Mouse (Mus musculus) intestine, embryonic 14.5 days (tissue): ENCODE results near the gene Klk1. TPM values are rescaled to one million over a fixed set of nuclear protein-coding genes. Genes with fewer than 3 reads are reported as not detected.

Experiments
- ATAC-seq: fragments of 200-750 bp; cut with Nextera tagmentation; replicated peaks from 2 replicates; pipeline ENCODE4 v1.8.0; 2017; ENCODE audit warnings: low read depth, moderate number of reproducible peaks, moderate TSS enrichment, moderate library complexity; ENCODE audit not compliant: low FRiP score, low TSS enrichment
- DNase-seq: peaks from one replicate; pipeline ENCODE4 v3.0.0-alpha.2; 2018; ENCODE audit warnings: low spot score
- H3K27ac ChIP-seq: fragments of 300-500 bp; sonication (generic); 2 replicates; pipeline ENCODE4 v1.5.1; 2014; ENCODE audit warnings: low read depth, mild to moderate bottlenecking, control low read depth
- H3K27me3 ChIP-seq: fragments of 300-500 bp; sonication (generic); replicated peaks from 2 replicates; pipeline ENCODE4 v1.6.1; 2014; ENCODE audit warnings: low read length, control low read depth; ENCODE audit not compliant: control insufficient read depth, insufficient read depth
- H3K36me3 ChIP-seq: fragments of 300-500 bp; sonication (generic); 2 replicates; pipeline ENCODE4 v1.6.1; 2014; ENCODE audit warnings: low read length, control low read depth; ENCODE audit not compliant: control insufficient read depth, insufficient read depth
- H3K4me1 ChIP-seq: fragments of 300-500 bp; sonication (generic); replicated peaks from 2 replicates; pipeline ENCODE4 v1.6.1; 2014; ENCODE audit warnings: low read length, control low read depth, mixed read lengths; ENCODE audit not compliant: control insufficient read depth, insufficient read depth
- H3K4me2 ChIP-seq: fragments of 300-500 bp; sonication (generic); 2 replicates; pipeline ENCODE4 v1.6.1; 2014; ENCODE audit warnings: low read length
- H3K4me3 ChIP-seq: fragments of 300-500 bp; sonication (generic); 2 replicates; pipeline ENCODE4 v1.5.1; 2014; ENCODE audit warnings: low read depth, low read length, control low read depth, mixed read lengths
- H3K9ac ChIP-seq: fragments of 300-500 bp; sonication (generic); 2 replicates; pipeline ENCODE4 v1.6.1; 2014; ENCODE audit warnings: mild to moderate bottlenecking, low read length
- H3K9me3 ChIP-seq: fragments of 300-500 bp; sonication (generic); 2 replicates; pipeline ENCODE4 v1.6.1; 2016; ENCODE audit warnings: low read length, control low read depth; ENCODE audit not compliant: control insufficient read depth
- WGBS: fragments of 180-500 bp; shearing (Covaris S2); extraction: QIAGEN DNeasy Blood & Tissue Kit; methylation state at CpG from one replicate; pipeline ENCODE4 v1.1.7; 2014; 5-methylcytosine and 5-hydroxymethylcytosine counted together
- polyA plus RNA-seq: library from polyadenylated mRNA; unstranded; fragments of >200 nt; fragmentation: Nextera tagmentation; extraction: Ambion mirVana; gene quantifications from 2 replicates; pipeline ENCODE4 v1.2.1, GENCODE M21; 2014

Klk1 gene
- polyA plus RNA-seq, 1 experiment from 2014 or later = 1.8 TPM

GRCm38 (mm10) chr7:44262791-44263643 is 37.9 kb downstream of the Klk1 start:
- ATAC-seq (peak; percentile 82), DNase-seq (peak; percentile 100)
- no peak overlapping the region for H3K4me3 ChIP-seq
- peaks cover 8% of the 10 kb centered on the region; the same call in 1 of the 2 replicates for H3K27me3 ChIP-seq
- no peaks in the 10 kb centered on the region for H3K4me1 ChIP-seq
- H3K36me3 ChIP-seq = no peaks in the 10 kb centered on the region
- H3K4me2 ChIP-seq = peak overlapping the region; percentile 31
- H3K9me3 ChIP-seq = no peaks in the 10 kb centered on the region
- 4% methylated on average over 34 of the region's 34 CpGs for WGBS
- H3K9ac ChIP-seq = no peak overlapping the region
- H3K27ac ChIP-seq = no peak overlapping the region

- Histone ChIP-seq H3K27me3 (peaks cover 7% of the 10 kb centered on the region; the same call in 1 of the 2 replicates), H3K4me3 (no peak overlapping the region), H3K4me1 (no peaks in the 10 kb centered on the region), H3K4me2 (no peak overlapping the region), H3K9me3 (no peaks in the 10 kb centered on the region), H3K9ac (no peak overlapping the region), H3K27ac (no peak overlapping the region), H3K36me3 (no peaks in the 10 kb centered on the region)
- DNase-seq (no peak), ATAC-seq (no peak)
- whole genome bisulfite sequencing = 78% methylated on average over 11 of the region's 11 CpGs
Measured at GRCm38 (mm10) chr7:44268117-44268516, 43.0 kb downstream of the Klk1 start.

- no peak overlapping the region for H3K27ac ChIP-seq
- H3K9me3 ChIP-seq = no peaks in the 10 kb centered on the region
- H3K36me3 ChIP-seq = no peaks in the 10 kb centered on the region
- 85% methylated on average over 2 of the region's 2 CpGs for WGBS
- DNase-seq (no peak), ATAC-seq (no peak)
- no peak overlapping the region for H3K9ac ChIP-seq
- H3K4me3 ChIP-seq = no peak overlapping the region
- H3K27me3 ChIP-seq = no peaks in the 10 kb centered on the region; the same call in 1 of the 2 replicates
- H3K4me1 ChIP-seq = no peaks in the 10 kb centered on the region
- H3K4me2 ChIP-seq = no peak overlapping the region
Measured at GRCm38 (mm10) chr7:44269397-44269796, 44.2 kb downstream of the Klk1 start.

- Histone ChIP-seq H3K4me3 (no peak overlapping the region), H3K9ac (no peak overlapping the region), H3K36me3 (no peaks in the 10 kb centered on the region), H3K27ac (no peak overlapping the region), H3K27me3 (no peaks in the 10 kb centered on the region; the same call in 1 of the 2 replicates), H3K4me1 (no peaks in the 10 kb centered on the region), H3K4me2 (no peak overlapping the region), H3K9me3 (no peaks in the 10 kb centered on the region)
- DNase-seq (no peak), ATAC-seq (no peak)
- 79% methylated on average over 2 of the region's 2 CpGs for WGBS
Measured at GRCm38 (mm10) chr7:44271309-44271708, 46.1 kb downstream of the Klk1 start.

GRCm38 (mm10) chr7:44272546-44272945 is 47.4 kb downstream of the Klk1 start:
- Histone ChIP-seq H3K36me3 (no peaks in the 10 kb centered on the region), H3K4me2 (no peak overlapping the region), H3K4me3 (no peak overlapping the region), H3K9ac (no peak overlapping the region), H3K27ac (no peak overlapping the region), H3K27me3 (no peaks in the 10 kb centered on the region; the same call in 1 of the 2 replicates), H3K4me1 (no peaks in the 10 kb centered on the region), H3K9me3 (no peaks in the 10 kb centered on the region)
- WGBS = 87% methylated on average over 7 of the region's 7 CpGs
- no peak for ATAC-seq
- DNase-seq = no peak

- WGBS = 79% methylated on average over 7 of the region's 7 CpGs
- H3K27me3 ChIP-seq = no peaks in the 10 kb centered on the region; the same call in 1 of the 2 replicates
Measured at GRCm38 (mm10) chr7:44273446-44273845, 48.3 kb downstream of the Klk1 start.

GRCm38 (mm10) chr7:44274096-44274495 is 48.9 kb downstream of the Klk1 start:
- Histone ChIP-seq H3K27me3 (no peaks in the 10 kb centered on the region; the same call in 1 of the 2 replicates), H3K4me1 (no peaks in the 10 kb centered on the region), H3K36me3 (no peaks in the 10 kb centered on the region), H3K4me2 (no peak overlapping the region), H3K9ac (no peak overlapping the region), H3K9me3 (no peaks in the 10 kb centered on the region), H3K27ac (no peak overlapping the region), H3K4me3 (no peak overlapping the region)
- 26% methylated on average over 11 of the region's 11 CpGs for WGBS
- ATAC-seq (no peak), DNase-seq (no peak)

More at GRCm38 (mm10) chr7:44273446-44273845, 48.3 kb downstream of the Klk1 start:
- Histone ChIP-seq H3K9ac (no peak overlapping the region), H3K4me2 (no peak overlapping the region), H3K4me1 (no peaks in the 10 kb centered on the region), H3K36me3 (no peaks in the 10 kb centered on the region), H3K9me3 (no peaks in the 10 kb centered on the region), H3K4me3 (no peak overlapping the region), H3K27ac (no peak overlapping the region)
- ATAC-seq (no peak), DNase-seq (no peak)

GRCm38 (mm10) chr7:44275546-44275945 is 50.4 kb downstream of the Klk1 start:
- ATAC-seq (no peak), DNase-seq (no peak)
- WGBS = 75% methylated on average over 3 of the region's 3 CpGs
- no peaks in the 10 kb centered on the region; the same call in 1 of the 2 replicates for H3K27me3 ChIP-seq
- H3K27ac ChIP-seq = no peak overlapping the region
- H3K4me1 ChIP-seq = no peaks in the 10 kb centered on the region
- H3K9me3 ChIP-seq = no peaks in the 10 kb centered on the region
- H3K4me2 ChIP-seq = no peak overlapping the region
- no peak overlapping the region for H3K4me3 ChIP-seq
- H3K9ac ChIP-seq = no peak overlapping the region
- H3K36me3 ChIP-seq = no peaks in the 10 kb centered on the region
